Mouse (Mus musculus): ENCODE data around the gene Stip1.
"Not testable (repeated sequence)": the region's sequence is repeated elsewhere in the genome, so short reads cannot be mapped to it uniquely, and the experiment has no call there.

Stip1 gene

GRCm38 (mm10) chr19:7039841-7040636 lies at the start of gene Stip1:
TSS of gene Stip1 (minus strand) at chr19:7039967.
- DNase-seq = peak; percentile 100

- no peak for DNase-seq
These were observed 49.3 kb upstream of the Stip1 start for GRCm38 (mm10) chr19:7089050-7089449.

DNA sequence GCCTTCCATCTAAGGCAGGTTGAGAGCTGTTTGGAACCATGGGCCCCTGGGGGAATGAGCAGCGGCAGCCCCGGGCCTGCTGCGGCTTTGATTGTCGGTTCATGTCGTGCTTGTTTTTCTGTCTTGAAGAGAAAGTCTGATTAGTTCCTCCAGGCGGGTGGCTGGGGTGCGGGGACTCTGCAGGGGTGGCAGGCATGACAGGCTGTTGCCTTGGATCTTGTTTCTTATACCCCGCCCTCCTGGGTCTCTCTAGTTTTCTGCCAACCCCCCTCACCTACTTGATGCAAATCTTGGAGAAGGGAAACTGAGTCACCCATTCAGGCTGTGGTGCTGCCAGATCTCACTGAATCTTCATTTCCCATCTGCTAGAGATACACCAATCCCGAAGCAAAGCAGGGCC lies 48.8 kb upstream of the Stip1 start:
- DNase-seq = no peak

DNA sequence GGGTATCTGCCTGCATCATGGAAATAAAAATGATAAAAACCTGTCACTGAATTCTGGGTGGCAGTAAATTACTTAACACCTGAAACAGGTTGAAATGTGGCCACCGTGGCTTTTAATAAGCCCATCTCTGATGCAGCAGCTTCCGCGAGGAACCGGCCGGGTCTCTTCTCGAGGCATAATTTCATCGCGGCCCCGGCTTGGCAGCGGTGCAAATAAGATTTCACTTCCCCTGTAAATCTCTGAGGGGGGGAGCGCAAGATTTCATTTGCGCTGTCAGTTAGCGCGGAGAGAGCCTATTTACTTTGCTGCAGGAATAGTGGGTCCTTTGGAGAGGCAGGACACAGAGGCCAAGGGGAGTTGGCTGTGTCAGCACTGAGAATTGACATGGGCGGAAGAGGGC lies 45.0 kb upstream of the Stip1 start:
- DNase-seq = no peak

GRCm38 (mm10) chr19:7083035-7083794 lies 43.4 kb upstream of the Stip1 start:
- DNase-seq = no peak

DNA sequence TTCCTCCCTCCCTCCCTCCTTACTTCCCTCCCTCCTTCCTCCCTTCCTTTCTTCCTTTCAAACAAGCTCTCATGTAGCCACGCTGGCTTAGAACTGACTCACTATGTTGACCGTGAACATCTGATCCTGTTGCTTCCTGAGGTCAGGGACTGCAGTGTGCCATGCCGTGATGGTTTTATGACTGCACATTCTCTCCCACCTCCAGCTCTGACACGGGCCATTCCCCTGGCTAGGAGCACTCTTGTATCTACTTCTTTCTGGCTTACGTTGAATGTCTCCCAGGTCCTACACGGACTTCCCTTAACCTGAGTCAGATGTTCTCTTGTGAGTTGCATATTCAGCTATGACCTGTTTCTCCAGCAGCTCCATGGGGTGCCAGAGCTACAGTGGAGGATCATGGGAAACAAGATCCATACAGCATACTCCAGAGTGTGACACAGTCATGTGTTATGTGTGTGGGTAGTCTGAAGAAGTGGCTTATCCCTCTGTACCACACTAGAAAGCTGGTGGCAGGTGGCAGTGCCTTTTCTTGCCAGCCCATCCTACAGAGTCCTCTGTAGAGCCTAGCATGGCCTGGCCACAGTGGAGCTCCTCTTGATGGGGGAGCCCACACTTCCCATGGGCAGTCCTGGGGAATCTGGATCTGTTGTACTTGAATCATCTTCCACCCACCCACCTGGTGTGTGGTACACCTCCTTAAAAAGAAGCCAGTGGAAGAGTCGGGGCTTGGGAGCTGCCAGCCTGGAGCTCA lies 41.9 kb upstream of the Stip1 start:
- no peak for DNase-seq

GRCm38 (mm10) chr19:7078271-7078670 lies 38.5 kb upstream of the Stip1 start:
- no peak for DNase-seq

DNA sequence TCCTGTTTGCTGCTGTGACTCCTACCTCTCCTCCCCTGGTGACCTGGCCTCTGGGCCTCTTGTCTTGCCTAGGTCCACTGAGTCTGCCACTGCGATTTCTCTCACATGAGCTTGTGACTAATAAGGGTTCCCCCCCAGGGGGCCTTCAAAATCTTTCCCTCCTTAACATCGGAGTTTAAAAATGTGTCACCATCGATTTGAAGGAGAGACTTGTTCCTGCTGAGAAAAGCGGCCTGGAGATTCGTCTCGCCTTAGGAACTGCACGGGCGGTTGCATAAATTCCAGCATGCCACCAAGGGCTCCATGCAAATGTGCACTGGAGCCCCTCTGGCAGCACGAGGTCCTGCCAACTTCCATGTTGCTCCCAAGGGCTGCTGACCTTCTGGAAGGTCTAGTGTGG lies 37.9 kb upstream of the Stip1 start:
- DNase-seq = no peak

GRCm38 (mm10) chr19:7075336-7075735 lies 35.6 kb upstream of the Stip1 start:
- DNase-seq = not testable (repeated sequence)

GRCm38 (mm10) chr19:7073997-7074781 lies 34.4 kb upstream of the Stip1 start:
- no peak for DNase-seq

GRCm38 (mm10) chr19:7072221-7072620 lies 32.5 kb upstream of the Stip1 start:
- DNase-seq = peak; percentile 74

- DNase-seq = no peak
These were observed 31.0 kb upstream of the Stip1 start for GRCm38 (mm10) chr19:7070775-7071174.

DNA sequence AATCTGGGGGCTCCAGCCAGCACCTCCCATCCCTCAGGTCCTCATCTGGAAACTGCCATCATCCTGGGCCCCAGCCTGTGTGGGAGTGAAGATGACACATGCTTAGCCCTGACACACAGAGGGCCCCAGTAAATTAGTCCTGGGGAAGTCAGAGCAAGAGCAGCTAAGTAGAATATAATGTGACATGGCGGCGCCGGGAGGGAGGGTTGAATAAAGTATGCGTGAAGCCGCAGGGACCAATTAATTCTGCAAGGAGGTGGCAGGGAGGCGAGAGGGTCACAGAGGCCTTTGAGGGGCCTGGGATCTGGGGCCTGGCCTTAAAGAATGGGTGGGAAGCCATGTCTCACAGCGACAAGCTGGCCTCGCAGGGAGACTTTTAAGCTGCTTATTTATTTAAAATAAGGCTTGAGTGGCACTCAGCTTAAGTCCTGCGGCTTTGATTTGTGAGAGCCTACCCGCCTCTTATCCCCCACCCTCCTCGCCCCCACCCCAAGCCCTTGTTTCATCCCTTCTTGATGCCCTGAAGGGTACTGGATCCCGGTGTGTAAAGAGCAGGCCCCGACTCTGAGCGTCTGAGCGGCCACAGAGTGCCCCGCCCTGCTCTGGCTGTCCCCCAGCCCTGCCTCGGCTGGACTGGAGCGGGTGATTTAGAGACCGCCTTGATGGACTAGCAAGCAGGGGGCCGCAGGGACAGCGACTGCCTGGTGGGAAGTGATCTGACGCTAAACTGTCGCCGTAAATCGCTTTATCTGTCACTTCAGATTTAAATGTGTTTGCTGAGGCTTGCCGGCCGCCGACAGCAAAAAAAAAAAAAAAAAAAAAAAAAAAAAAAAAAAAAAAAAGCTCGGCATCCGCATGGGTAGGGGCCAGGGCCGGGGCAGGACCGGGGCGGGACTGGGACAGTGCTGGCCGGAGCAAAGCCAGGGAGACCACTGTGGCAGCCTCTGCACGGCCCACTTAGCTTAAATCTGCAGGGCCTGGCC lies 30.3 kb upstream of the Stip1 start:
- no peak for DNase-seq

DNA sequence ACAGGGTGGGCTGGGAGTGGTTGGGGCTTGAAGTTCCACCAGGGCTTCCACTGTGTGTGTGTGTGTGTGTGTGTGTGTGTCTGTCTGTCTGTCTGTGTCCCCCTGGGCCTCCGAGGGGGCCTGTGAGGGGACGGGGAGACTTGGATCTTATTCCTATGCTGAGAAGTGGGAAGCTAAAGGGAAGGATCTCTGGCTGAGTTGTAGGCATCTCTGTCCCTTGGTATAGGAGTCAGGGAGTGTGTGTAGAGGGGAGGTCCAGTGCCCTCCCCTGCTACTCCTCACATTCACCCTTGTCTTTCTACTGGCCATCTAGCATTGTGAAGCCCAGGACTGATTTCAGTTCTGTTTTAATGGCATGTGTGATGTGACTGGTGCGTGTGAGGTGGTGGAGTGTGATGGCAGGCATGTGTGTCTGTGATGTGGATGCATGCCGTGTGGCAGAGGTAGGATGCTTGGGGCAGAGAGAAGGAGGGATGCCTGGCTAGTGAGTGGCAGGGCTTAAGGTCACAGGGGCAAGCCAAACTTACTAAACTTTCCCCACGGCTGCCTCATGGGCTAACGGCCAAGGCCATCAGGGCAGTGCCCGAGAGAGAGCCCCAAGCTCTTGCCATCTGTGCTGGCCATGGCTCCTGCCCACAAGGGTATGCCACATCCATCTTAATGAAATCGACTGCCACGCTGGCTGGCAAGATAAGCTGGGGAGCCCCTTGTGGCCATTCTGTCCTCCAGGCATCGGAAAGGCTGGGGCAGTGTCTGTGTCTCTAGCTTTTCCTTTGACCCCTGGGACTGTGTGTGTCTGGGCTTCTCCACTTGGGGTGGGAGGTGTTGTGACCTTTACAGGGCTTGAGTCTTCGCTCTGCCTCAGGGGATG lies 29.1 kb upstream of the Stip1 start:
- no peak for DNase-seq

GRCm38 (mm10) chr19:7068136-7068535 lies 28.4 kb upstream of the Stip1 start:
- DNase-seq = peak; percentile 80

DNA sequence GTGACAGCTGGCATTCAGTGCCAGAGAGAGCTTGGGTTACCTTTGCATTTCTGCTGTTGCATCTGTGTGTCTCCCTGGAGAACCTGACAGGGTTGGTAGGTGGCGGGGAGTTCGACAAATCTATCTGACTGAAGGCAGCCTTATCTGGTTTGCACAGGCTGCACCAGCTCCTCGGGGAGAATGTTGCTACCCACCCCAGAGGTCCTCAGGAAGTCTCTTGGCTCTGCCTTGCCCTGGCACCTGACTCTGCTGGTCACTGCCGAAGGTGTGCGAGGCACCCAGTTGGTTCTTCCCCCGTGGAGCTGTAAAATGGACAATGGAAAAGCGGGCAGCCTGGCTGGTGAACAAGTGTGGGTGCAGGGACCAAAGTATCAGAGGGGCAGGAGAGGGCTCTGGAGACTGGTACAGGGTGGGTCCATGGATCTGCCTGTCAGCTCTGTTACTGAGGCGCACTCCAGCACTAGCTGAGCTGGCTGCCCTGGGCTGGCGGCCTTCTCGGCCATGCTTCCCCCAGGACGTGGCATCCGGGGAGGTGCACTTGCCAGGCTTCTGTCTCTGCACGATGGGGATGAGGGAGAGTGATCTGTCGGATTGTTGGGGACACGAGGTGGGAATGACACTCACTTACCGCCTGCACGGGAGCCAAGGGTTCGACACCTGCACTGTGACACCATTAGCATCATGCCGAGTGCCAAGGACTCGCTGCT lies 27.7 kb upstream of the Stip1 start:
- no peak for DNase-seq

GRCm38 (mm10) chr19:7066828-7067342 lies 27.1 kb upstream of the Stip1 start:
- no peak for DNase-seq

- peak; percentile 76 for DNase-seq
These were observed 26.5 kb upstream of the Stip1 start for GRCm38 (mm10) chr19:7066034-7066827.

DNA sequence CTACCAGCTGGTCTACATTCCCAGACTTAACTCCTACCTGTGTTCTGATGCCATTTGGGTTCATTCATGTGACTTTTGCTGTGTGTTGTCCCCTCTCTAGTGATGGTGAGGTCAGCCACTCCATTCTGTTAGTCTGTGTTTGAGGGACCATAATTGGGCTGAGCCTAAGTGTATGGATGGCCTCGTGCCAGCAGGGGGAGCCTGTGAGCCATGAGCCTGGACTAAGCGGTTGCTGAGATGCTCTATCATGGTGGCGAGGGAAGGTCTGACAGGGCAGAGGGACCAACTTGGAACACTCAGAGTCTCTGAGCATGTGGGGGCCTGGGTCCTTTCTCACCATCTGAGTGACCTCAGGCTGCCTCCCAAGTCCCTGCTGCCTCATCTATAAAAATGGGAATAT lies 24.8 kb upstream of the Stip1 start:
- DNase-seq = peak; percentile 83

Measured in kidney, adult 9 months (tissue).